Mouse (Mus musculus) thymus, adult 2 months (tissue): ENCODE results near the gene Gm3468.
"Not testable (repeated sequence)": the region's sequence is repeated elsewhere in the genome, so short reads cannot be mapped to it uniquely, and the experiment has no call there.

ENCODE experiments used
- CTCF ChIP-seq: fragments of 200-500 bp; IDR thresholded peaks from 2 replicates; pipeline ENCODE4 v1.5.1; 2012; ENCODE audit warnings: mild to moderate bottlenecking, control low read depth, low read length, moderate library complexity, borderline replicate concordance; ENCODE audit not compliant: control insufficient read depth, poor library complexity, insufficient read depth; ENCODE audit errors: extremely low read depth
- POLR2A ChIP-seq: fragments of 200-500 bp; IDR thresholded peaks from 2 replicates; pipeline ENCODE4 v1.6.1; 2012; ENCODE audit warnings: mild to moderate bottlenecking, low read length, control low read depth, moderate library complexity; ENCODE audit not compliant: control insufficient read depth, poor library complexity, insufficient read depth; ENCODE audit errors: extremely low read depth

- TF ChIP-seq CTCF, POLR2A: not testable (repeated sequence)
Measured at GRCm38 (mm10) chr14:6107500-6107899, 965 bp downstream of the Gm3468 start.
